Mouse (Mus musculus): ENCODE results near the gene Ldb3. TPM values are rescaled to one million over a fixed set of nuclear protein-coding genes. Genes with fewer than 3 reads are reported as not detected.

Gene Ldb3
- polyA plus RNA-seq (2014; fragmentation: Nextera tagmentation; extraction: Ambion mirVana), result 0.38 and 2.7 TPM in 2 replicates

GRCm38 (mm10) chr14:34588498-34588897 lies at the start of gene Ldb3:
TSS of gene Ldb3 (minus strand) at chr14:34588682.
- Histone ChIP-seq H3K9me3 (ENCODE audit: control insufficient read depth, low read length) (no peaks in the 10 kb centered on the region), H3K27me3 (replicated peaks; ENCODE audit: control insufficient read depth, insufficient read depth, low read length) (no peaks in the 10 kb centered on the region), H3K4me1 (replicated peaks; ENCODE audit: control insufficient read depth, insufficient read depth, low read length) (peaks cover 18% of the 10 kb centered on the region), H3K9ac (ENCODE audit: low read depth, low read length) (no peak within 1 kb of the TSS), H3K36me3 (ENCODE audit: control insufficient read depth, insufficient read depth, low read length) (no peaks in the 10 kb centered on the region), H3K27ac (ENCODE audit: low read depth, low read length) (no peak within 1 kb of the TSS), H3K4me3 (ENCODE audit: low read depth, low read length) (no peak within 1 kb of the TSS), H3K4me2 (no peak within 1 kb of the TSS)
- WGBS, result 57% methylated on average over 8 of the region's 8 CpGs
- no peak for ATAC-seq (replicated peaks; ENCODE audit: low FRiP score)
- DNase-seq (ENCODE audit: low spot score), result no peak

GRCm38 (mm10) chr14:34635721-34636120 lies 47.2 kb upstream of the Ldb3 start:
- Histone ChIP-seq H3K4me2 (no peak overlapping the region), H3K27ac (ENCODE audit: low read depth, low read length) (no peak overlapping the region), H3K9ac (ENCODE audit: low read depth, low read length) (no peak overlapping the region), H3K36me3 (ENCODE audit: control insufficient read depth, insufficient read depth, low read length) (no peaks in the 10 kb centered on the region), H3K27me3 (replicated peaks; ENCODE audit: control insufficient read depth, insufficient read depth, low read length) (no peaks in the 10 kb centered on the region), H3K4me1 (replicated peaks; ENCODE audit: control insufficient read depth, insufficient read depth, low read length) (peaks cover 4% of the 10 kb centered on the region; the same call in 1 of the 2 replicates), H3K4me3 (ENCODE audit: low read depth, low read length) (no peak overlapping the region), H3K9me3 (ENCODE audit: control insufficient read depth, low read length) (no peaks in the 10 kb centered on the region)
- 80% methylated on average over 6 of the region's 6 CpGs for WGBS
- no peak for DNase-seq (ENCODE audit: low spot score)
- ATAC-seq (replicated peaks; ENCODE audit: low FRiP score), result no peak

DNA sequence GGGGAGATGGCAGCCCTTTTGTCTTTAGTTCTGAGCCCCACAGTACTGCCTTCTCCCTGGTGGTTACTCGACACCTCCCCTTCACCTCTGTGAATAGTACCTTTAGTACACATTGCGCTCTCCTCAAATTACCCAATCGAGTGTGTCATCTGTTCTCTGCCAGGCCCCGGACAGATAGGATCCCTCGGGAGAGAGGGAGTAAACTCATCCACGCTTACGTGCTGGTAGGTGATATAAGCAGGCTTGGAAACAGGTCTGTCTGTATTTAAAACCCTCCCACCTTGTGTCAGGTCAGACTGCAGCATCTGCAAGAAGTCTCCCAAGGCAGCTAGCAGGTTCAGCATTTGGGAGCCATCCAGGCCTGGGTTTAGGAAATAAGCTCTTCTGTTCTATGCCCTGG lies 46.7 kb upstream of the Ldb3 start:
- DNase-seq (ENCODE audit: low spot score), result no peak
- no peak overlapping the region for H3K4me2 ChIP-seq
- no peak overlapping the region for H3K27ac ChIP-seq (ENCODE audit: low read depth, low read length)
- peaks cover 4% of the 10 kb centered on the region; the same call in 1 of the 2 replicates for H3K4me1 ChIP-seq (replicated peaks; ENCODE audit: control insufficient read depth, insufficient read depth, low read length)
- no peaks in the 10 kb centered on the region for H3K27me3 ChIP-seq (replicated peaks; ENCODE audit: control insufficient read depth, insufficient read depth, low read length)
- ATAC-seq (replicated peaks; ENCODE audit: low FRiP score), result no peak
- H3K9me3 ChIP-seq (ENCODE audit: control insufficient read depth, low read length), result no peaks in the 10 kb centered on the region
- 48% methylated on average over 7 of the region's 7 CpGs for WGBS
- no peak overlapping the region for H3K9ac ChIP-seq (ENCODE audit: low read depth, low read length)
- H3K36me3 ChIP-seq (ENCODE audit: control insufficient read depth, insufficient read depth, low read length), result no peaks in the 10 kb centered on the region
- H3K4me3 ChIP-seq (ENCODE audit: low read depth, low read length), result no peak overlapping the region

DNA sequence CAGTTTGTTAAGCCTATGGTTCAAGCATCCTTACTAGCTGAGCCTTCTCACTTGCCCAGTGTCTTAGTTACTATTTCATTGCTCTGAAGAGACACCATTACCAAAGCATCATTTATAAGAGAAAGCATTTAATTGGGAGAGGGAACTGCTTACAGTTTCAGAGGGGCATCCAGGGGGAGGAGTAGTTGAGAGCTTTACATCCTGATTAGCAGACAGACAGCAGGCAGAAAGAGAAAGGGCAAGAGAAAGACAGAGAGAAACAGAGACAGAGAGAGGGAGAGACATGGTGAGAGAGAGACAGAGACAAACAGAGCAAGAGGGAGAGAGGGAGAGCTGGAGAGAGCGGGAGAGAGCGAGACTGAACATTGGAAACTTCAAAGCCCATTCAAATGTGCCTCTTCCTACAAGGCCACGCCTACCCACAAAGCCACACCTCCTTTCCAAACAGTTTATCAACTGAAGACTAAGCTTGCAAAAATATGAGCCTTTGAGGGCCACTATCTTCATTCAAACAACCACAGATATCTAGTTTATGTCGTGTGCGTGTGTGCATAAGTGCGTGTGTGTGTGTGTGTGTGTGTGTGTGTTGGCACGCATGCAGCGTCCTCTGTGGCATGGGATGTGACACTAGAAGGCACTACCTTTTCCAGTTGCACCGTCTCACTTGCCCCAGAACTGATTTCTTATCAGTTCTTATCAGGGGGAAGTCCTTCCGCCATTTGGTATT lies 44.4 kb upstream of the Ldb3 start:
- 40% methylated on average over 10 of the region's 10 CpGs for WGBS
- no peak overlapping the region for H3K9ac ChIP-seq (ENCODE audit: low read depth, low read length)
- H3K9me3 ChIP-seq (ENCODE audit: control insufficient read depth, low read length), result no peaks in the 10 kb centered on the region
- H3K27me3 ChIP-seq (replicated peaks; ENCODE audit: control insufficient read depth, insufficient read depth, low read length), result no peaks in the 10 kb centered on the region
- no peak for DNase-seq (ENCODE audit: low spot score)
- peaks cover 4% of the 10 kb centered on the region; the same call in 1 of the 2 replicates for H3K4me1 ChIP-seq (replicated peaks; ENCODE audit: control insufficient read depth, insufficient read depth, low read length)
- H3K4me2 ChIP-seq, result peak overlapping the region; percentile 43
- no peak overlapping the region for H3K4me3 ChIP-seq (ENCODE audit: low read depth, low read length)
- ATAC-seq (replicated peaks; ENCODE audit: low FRiP score), result peak; percentile 83
- no peaks in the 10 kb centered on the region for H3K36me3 ChIP-seq (ENCODE audit: control insufficient read depth, insufficient read depth, low read length)
- no peak overlapping the region for H3K27ac ChIP-seq (ENCODE audit: low read depth, low read length)

DNA sequence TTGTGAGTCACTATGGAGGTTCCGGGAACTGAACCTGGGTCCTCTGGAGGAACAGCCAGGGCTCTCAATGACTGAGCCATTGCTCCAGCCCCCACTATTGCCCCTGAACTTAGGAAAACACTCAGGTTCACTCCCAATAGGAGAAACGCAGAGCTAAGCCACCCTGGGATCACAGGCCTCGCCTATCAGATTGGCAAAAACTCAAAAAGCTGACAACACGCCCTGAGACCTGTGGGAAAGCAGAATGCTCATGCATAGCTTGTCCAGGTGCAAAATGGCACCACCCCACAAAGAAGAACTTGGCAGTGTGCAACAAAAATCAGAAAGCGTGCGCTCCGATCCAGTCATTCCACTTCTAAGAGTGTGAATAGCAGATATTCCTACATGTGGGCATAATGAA lies 38.3 kb upstream of the Ldb3 start:
- no peak overlapping the region for H3K4me3 ChIP-seq (ENCODE audit: low read depth, low read length)
- no peak for DNase-seq (ENCODE audit: low spot score)
- H3K9ac ChIP-seq (ENCODE audit: low read depth, low read length), result no peak overlapping the region
- H3K27ac ChIP-seq (ENCODE audit: low read depth, low read length), result no peak overlapping the region
- no peaks in the 10 kb centered on the region for H3K27me3 ChIP-seq (replicated peaks; ENCODE audit: control insufficient read depth, insufficient read depth, low read length)
- 90% methylated on average over 7 of the region's 7 CpGs for WGBS
- ATAC-seq (replicated peaks; ENCODE audit: low FRiP score), result no peak
- H3K4me2 ChIP-seq, result no peak overlapping the region
- H3K4me1 ChIP-seq (replicated peaks; ENCODE audit: control insufficient read depth, insufficient read depth, low read length), result peaks cover 13% of the 10 kb centered on the region
- no peaks in the 10 kb centered on the region for H3K9me3 ChIP-seq (ENCODE audit: control insufficient read depth, low read length)
- H3K36me3 ChIP-seq (ENCODE audit: control insufficient read depth, insufficient read depth, low read length), result no peaks in the 10 kb centered on the region

DNA sequence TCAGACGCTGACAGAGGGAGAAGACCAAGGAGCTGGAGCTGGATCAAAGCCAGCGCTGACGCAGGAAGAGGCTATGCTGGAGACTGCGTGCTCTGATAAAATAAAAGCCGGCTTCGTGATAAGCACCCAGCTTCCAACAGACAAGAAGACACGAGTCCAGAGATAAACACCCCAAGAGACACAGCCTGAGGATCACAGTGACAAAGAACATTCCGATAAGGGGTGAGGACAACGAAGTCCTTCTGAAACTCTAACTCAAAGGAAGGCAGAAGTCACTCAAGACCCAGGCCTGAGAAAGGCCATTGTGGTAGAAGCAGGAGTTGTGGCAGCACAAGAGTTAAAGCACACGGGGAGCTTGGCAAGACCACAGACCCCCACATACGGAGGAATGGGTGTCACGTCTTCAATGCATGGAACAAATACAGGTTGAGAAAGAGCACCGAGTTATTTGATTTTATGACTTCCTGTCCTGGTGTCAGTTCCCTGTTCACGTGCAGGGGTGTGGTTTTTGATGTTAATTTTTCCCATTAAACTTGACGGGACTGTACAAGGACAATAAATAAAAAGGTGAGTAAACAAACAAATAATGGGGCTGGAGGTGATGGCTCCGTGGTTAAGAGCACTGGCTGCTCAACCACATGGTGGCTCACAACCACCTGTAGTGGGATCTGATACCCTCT lies 35.2 kb upstream of the Ldb3 start:
- Histone ChIP-seq H3K9ac (ENCODE audit: low read depth, low read length) (0 out of 2 replicates have a peak overlapping the region, but pooled peaks have one; percentile 4), H3K27me3 (replicated peaks; ENCODE audit: control insufficient read depth, insufficient read depth, low read length) (no peaks in the 10 kb centered on the region), H3K4me2 (peak overlapping the region; percentile 51), H3K36me3 (ENCODE audit: control insufficient read depth, insufficient read depth, low read length) (no peaks in the 10 kb centered on the region), H3K9me3 (ENCODE audit: control insufficient read depth, low read length) (no peaks in the 10 kb centered on the region), H3K4me3 (ENCODE audit: low read depth, low read length) (0 out of 2 replicates have a peak overlapping the region, but pooled peaks have one; percentile 3), H3K27ac (ENCODE audit: low read depth, low read length) (peak overlapping the region; percentile 79), H3K4me1 (replicated peaks; ENCODE audit: control insufficient read depth, insufficient read depth, low read length) (peaks cover 24% of the 10 kb centered on the region)
- DNase-seq (ENCODE audit: low spot score), result peak; percentile 51
- 29% methylated on average over 16 of the region's 16 CpGs for WGBS
- ATAC-seq (replicated peaks; ENCODE audit: low FRiP score), result peak; percentile 93

DNA sequence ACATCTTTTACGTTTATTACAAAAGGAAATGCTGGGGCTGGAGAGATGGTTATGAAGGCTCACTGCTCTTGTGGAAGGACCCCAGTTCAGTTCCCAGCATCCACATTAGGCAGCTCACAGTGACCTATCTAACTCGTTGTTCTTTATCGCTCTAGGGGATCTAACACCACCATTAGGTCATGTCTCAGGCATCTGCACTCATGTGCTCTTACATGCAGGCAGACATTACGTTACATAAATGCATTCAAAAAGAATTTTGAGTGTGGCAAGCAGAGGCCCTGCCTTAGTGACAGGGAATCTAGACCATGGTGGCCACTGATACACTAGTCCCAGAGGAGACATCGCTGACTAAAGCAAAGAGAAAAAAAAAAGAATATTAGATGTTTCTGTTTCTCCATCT lies 34.6 kb upstream of the Ldb3 start:
- Histone ChIP-seq H3K27me3 (replicated peaks; ENCODE audit: control insufficient read depth, insufficient read depth, low read length) (no peaks in the 10 kb centered on the region), H3K36me3 (ENCODE audit: control insufficient read depth, insufficient read depth, low read length) (no peaks in the 10 kb centered on the region), H3K27ac (ENCODE audit: low read depth, low read length) (peak overlapping the region; percentile 79), H3K4me2 (peak overlapping the region; percentile 51), H3K4me1 (replicated peaks; ENCODE audit: control insufficient read depth, insufficient read depth, low read length) (peaks cover 24% of the 10 kb centered on the region), H3K9me3 (ENCODE audit: control insufficient read depth, low read length) (no peaks in the 10 kb centered on the region), H3K4me3 (ENCODE audit: low read depth, low read length) (no peak overlapping the region), H3K9ac (ENCODE audit: low read depth, low read length) (no peak overlapping the region)
- WGBS, result 66% methylated on average over 5 of the region's 5 CpGs
- ATAC-seq (replicated peaks; ENCODE audit: low FRiP score) (peak; percentile 21), DNase-seq (ENCODE audit: low spot score) (no peak)

DNA sequence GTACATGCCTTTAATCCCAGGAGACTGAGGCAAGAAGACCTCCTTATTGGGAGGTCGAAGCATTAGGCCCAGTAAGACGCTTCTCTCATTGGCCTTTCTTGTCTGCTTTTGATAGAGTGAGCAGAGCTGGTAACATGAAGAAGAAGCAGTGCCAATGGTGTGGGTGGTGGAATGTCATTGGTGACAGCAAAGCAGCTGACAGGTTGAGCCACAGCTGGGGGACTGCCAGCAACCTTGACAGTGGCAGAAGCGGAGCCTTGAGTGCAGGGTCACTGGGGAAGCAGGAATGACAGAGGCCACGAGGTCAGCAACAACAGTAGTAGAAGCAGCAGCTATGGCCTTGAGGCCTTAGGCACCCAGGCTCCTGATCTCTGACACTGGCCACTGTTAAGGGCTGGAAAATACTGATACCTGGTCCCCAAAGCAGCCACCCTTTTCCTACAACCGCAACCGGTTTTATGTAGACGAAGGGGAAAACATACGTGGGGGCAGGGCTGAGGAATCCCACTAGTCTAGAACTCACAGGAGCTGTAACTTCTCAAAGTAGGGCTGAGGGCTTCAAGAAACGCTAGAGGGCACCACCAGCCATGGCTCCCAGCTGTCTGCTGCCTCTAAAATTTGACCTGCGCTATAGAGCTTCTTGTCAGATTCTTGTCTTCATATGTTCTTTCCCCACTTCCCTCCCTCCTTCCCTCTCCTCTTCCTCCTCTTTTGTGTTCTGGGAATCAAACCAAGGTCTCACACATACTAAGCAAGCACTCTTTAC lies 32.3 kb upstream of the Ldb3 start:
- H3K9ac ChIP-seq (ENCODE audit: low read depth, low read length), result peak overlapping the region; percentile 27; the same call in 1 of the 2 replicates
- DNase-seq (ENCODE audit: low spot score), result no peak
- no peak overlapping the region for H3K4me2 ChIP-seq
- no peak overlapping the region for H3K27ac ChIP-seq (ENCODE audit: low read depth, low read length)
- no peaks in the 10 kb centered on the region; the same call in 1 of the 2 replicates for H3K27me3 ChIP-seq (replicated peaks; ENCODE audit: control insufficient read depth, insufficient read depth, low read length)
- no peak overlapping the region for H3K4me3 ChIP-seq (ENCODE audit: low read depth, low read length)
- WGBS, result 26% methylated on average over 10 of the region's 10 CpGs
- no peaks in the 10 kb centered on the region for H3K9me3 ChIP-seq (ENCODE audit: control insufficient read depth, low read length)
- H3K4me1 ChIP-seq (replicated peaks; ENCODE audit: control insufficient read depth, insufficient read depth, low read length), result peaks cover 24% of the 10 kb centered on the region
- no peaks in the 10 kb centered on the region for H3K36me3 ChIP-seq (ENCODE audit: control insufficient read depth, insufficient read depth, low read length)
- peak; percentile 53; the same call in 1 of the 2 replicates for ATAC-seq (replicated peaks; ENCODE audit: low FRiP score)
